Mouse (Mus musculus) mature B cell (primary cell): ENCODE measurements around the gene Slc35b3.

ENCODE experiments used
- in situ Hi-C: fragments of 300-500 bp; cut with MboI; formaldehyde crosslinking; loops from 2 replicates; pipeline ENCODE4 v1.14.3; 2019

Slc35b3 gene

DNA sequence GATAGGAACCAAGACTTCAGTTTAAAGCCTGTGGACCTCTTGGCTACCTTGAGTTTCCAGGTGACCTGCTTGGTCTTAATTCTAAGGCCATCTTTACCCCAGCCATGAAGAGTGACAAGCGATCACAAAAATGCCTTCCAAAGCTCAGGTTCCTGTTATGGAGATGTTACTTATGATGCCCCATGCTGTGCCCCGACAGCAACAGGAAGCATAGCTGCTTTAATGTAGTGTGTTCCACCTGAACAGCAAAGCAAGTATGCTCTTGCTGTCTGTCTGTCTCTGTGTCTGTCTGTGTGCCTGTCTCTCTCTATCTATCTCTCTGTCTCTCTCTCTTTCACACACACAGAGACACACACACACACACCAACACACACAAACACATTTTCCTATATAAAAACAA, 22.2 kb downstream of the Slc35b3 start:
- in situ Hi-C loops: no loop called here

DNA sequence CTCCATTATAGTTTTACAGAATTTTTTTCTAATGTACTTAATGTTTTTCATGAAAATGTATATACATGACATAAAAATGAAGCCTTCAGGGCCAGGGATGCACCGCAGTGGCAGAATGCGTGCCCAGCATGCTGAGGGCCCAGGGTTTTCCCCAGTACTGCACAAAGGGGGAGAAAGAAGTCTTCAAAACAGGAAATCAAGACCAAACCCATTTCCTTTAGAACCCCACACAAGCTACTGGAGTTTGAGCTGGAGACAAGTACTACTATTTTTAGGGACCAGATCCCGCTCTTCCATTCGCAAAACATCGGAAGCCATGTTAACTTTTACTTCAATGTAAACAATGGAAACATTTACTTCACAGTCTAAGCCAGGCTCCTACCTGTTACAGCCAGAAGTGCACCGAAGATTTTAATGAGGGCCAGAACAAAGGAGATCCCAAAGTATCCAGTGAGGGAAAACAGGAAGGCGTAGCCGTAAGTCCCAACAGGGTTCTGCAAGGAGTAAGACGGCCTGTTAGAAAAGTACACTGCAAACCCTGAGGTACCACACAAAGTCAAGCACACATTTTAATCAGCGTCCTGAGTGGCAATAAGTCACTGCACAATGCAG, 23.7 kb downstream of the Slc35b3 start:
- in situ Hi-C loops: no loop called here

DNA sequence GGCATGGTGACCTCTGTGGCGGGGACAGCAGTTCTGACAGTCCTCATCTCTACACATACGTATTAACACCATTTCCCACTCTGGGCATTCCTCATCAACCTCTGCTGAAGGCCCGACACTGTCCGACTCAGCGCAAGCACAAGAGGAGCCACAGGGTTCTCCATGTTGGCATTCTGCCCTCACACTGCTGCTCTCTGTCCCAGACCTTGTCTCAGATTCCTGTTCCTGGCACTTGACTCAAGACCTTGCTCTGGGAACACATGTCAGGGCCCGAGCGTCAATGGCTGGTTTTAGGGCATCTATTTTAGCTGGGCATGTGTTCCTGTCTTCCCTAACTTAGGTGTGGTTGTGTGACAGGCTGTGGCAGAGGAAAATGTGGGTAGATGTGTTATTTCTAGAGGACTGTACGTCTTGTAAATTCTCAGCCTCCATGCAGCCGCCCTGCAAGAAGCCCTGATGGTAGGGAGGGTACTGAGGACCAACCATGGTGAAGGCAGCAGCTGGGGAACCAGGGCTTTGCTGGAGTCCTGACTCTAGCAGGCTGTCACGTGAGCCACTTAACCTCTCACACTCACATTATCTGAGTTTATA, 24.7 kb downstream of the Slc35b3 start:
- in situ Hi-C loops: no loop called here

DNA sequence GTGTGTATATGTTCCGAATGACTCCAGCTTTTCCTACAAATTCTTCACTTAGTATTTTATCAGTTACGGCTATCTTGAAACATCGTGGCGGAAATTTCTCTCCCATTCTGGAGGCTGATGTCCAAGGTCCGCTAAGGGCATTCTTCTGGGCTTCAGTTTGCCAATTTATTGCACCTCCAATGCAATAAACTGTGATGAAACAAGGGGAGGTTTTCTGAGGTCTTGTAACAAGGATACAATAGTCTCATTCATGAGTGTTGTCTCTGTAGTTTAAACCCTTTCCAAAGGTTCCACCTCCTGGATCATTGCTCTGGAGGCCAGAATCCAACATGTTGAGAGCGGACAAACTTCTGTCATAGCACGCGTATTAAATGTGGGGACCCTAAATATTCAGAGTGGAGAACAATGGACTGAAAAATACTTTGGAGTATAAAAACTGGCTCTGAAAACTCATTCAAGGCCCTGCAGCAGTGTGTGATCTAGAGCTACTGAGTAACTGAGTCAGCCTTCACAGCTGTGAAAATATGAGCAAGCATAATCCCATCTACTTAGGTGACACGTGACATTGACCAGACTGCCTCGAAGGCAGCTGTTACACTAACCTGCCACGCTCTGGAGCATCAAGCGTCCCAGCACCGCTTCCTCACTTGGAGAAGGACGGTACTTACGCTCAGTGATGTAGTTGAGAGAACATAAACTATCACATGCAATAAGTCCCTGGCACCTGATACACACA, 30.7 kb downstream of the Slc35b3 start:
- in situ Hi-C loops: no loop called here

DNA sequence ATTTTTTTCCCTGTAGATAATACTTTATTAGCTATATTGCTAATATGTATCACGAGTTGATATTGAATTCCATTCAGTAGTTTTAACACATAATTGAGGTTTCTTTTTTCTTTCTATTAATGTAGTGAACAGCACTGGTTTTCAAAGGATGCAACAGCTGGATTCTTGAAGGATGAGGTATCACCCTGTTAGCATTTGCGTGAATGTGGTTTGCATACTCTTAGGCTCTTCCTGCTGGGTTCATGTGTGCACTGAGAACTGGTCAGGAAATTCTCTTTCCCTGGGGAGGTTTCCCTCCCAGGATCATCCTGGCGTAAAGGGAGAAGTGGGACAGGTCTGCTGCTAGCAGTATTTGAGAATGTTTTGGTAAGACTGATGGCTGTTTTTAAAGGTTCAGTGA, 38.0 kb downstream of the Slc35b3 start:
- in situ Hi-C loops: no loop called here

DNA sequence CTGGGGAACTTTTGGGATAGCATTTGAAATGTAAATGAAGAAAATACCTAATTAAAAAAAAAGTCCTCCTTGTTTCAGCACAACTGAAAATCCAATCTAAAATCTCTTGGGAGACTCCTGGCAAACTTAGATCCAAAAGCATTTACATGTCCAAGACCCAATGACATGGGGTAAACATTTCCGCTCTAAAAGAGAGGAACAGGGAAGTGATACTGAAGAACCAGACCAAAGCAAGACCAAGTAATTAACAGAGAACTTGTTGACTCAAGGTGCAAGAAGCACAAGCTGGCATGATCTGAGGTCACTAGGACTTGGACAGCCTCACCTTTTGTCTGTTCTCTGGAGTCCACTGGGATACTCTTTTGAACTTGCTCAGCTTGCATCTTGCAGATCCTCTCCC, 39.4 kb downstream of the Slc35b3 start:
- in situ Hi-C loops: no loop called here

DNA sequence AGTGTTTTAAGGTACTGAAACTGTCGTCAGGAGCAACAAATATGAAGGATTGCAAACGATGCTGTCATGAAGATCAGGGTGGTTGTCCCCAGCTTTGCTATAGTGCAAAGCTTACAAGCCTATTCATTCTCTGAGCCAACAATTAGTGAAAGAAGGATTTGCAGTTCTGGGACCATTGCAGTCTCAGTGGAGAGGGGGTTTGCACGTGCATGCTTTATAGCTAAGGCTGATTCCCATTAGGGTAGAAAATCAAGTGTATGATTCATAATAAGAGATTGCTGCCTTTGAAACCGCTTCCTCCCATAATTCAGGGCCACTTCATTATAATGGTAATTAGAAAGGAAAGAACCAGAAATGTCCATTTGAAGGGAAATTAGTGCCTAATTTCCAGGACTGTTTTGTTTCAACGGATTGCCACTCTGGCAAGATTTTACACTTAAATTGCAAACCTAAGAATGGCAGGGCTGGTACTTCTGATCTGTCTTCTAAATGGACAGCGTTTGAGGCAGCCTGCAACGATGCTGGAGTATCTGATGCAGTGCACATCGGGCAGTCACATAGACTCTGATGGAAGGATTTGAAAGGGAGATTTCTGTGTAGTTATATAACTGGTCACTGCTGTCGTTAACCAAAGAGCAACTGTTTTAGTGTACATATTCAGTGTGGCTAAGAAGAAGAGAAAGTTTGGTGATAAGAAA, 42.3 kb downstream of the Slc35b3 start:
- in situ Hi-C loops: no loop called here

DNA sequence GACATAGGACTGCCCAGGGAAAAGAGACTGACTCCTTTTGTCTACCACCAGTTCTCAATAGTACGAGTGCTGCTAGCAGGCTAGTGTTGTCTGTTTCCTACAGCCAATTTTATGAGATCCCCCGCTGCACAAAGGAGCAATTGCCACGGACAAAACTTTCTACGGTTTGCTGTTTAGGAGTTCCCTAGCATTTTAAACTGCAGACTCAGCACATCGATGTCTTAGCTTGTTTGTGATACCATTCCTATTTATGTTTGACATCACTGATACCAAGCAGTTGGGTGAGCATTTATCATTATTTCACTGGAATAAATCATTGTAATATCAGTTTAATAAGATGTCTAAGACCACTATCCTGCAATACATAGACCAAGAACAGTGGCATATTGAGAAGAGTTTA, 43.1 kb downstream of the Slc35b3 start:
- in situ Hi-C loops: no loop called here

DNA sequence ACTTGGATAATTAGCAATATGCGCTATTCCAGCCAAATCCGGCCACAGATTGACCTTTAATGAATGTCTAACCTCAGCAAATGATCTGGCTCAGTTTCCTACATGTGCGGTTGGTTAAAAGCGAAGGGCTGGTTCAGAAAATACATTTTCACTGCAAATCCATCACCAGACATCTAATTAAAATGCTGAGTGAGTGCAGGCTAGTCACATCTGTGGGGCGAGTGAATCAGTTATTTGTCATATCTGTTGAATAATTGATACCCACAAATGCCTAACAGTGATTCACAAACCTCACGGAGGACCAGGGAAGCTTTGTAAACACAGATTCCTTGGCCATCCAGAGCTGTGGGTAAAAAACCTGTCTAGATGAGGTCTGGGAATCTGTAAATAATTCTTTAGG, 45.9 kb downstream of the Slc35b3 start:
- in situ Hi-C loops: no loop called here

DNA sequence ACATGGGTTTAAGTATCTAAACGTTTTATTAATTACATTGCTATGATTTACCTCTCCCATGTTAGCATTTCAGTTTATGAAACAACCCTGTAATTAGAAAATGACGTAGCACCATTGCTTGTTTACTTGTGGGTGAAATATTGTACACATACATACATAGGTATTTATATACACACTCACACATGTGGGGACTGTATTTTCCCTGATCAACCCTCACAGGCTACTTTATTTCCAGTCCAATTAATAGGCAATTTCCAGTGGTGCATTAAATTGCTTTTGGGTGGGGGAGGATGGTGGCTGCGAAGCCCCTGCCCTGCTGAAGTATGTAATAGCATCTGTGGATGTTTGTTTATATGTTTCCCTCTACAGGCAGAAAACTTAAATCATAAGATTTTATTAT, 68.3 kb downstream of the Slc35b3 start:
- in situ Hi-C loops: no loop called here
